Mouse (Mus musculus): Measurements from ENCODE around the gene Ip6k3. TPM values are rescaled to one million over a fixed set of nuclear protein-coding genes. Genes with fewer than 3 reads are reported as not detected.

Gene Ip6k3
- polyA plus RNA-seq, 1 experiment from 2014 or later, result 0.17 TPM

DNA sequence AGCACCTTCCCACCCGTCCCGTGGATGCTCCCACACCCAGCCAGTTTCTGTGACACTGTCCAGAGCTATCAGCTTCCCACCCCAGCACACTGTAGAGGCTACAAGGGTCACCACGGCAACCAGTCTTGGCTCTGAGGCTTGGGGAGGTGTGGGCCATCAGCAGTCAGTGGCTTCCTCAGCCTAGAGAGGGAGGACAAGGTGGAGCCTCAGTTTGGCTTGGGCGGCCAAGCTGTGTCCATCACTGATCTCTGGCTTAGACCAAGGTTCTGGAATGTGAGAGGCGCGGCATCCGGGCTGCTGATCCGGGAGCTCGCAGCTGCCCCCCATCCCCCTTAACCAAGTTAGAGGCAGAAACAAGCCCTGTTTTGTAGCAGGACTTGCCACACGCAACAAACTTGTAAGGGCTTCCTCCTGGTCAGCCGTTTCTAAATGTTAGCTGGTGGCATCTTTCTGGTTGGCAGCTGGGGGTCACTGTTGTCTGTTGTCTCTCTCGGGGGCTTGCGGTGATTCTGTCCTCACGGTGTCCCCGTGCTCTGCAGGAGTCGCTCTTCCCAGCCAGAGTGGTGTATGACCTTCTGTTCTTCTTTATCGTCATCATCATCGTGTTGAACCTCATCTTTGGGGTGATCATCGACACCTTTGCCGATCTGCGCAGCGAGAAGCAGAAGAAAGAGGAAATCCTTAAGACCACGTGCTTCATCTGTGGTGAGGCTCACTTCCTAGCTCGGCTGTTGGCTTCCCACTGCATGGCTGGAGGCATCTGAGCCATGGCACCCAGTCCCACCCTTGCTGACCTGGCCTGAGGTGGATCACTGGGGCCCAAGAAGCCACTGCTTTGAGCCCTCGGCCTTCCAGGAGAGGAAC is 48.7 kb downstream of the Ip6k3 start:
- Histone ChIP-seq H3K4me1 (peaks cover 20% of the 10 kb centered on the region), H3K27me3 (no peaks in the 10 kb centered on the region), H3K9me3 (no peaks in the 10 kb centered on the region), H3K4me2 (replicated peaks) (no peak overlapping the region), H3K9ac (replicated peaks) (no peak overlapping the region), H3K36me3 (0 out of 2 replicates have a peak, but pooled peaks cover 9% of the 10 kb centered on the region), H3K27ac (replicated peaks) (no peak overlapping the region), H3K4me3 (no peak overlapping the region)
- ATAC-seq (replicated peaks), result no peak
- WGBS, result 89% methylated on average over 25 of the region's 25 CpGs

DNA sequence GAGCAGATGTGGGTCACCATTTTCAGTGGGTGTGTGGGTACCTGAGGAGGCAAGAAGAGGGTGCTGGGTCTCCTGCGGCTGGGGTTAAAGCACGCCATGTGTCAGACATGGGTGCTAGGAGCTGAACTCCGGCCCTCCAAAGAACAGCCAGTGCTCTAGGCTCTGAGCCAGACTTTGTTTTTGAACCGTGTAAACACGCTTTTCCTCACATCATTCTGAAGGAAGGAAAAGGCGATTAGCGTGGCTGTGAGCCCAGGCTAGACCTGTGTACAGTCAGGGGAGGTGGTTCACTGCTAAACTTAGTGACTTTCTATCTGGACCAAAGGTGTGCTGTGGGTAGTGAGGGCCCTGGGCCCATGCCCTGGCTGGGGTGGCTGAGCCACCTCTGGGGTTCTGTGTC is 57.5 kb downstream of the Ip6k3 start:
- Histone ChIP-seq H3K27ac (replicated peaks) (no peak overlapping the region), H3K4me2 (replicated peaks) (no peak overlapping the region), H3K4me1 (no peaks in the 10 kb centered on the region), H3K9me3 (no peaks in the 10 kb centered on the region), H3K9ac (replicated peaks) (no peak overlapping the region), H3K27me3 (no peaks in the 10 kb centered on the region), H3K4me3 (no peak overlapping the region), H3K36me3 (no peaks in the 10 kb centered on the region)
- WGBS, result 84% methylated on average over 7 of the region's 7 CpGs
- ATAC-seq (replicated peaks), result no peak

DNA sequence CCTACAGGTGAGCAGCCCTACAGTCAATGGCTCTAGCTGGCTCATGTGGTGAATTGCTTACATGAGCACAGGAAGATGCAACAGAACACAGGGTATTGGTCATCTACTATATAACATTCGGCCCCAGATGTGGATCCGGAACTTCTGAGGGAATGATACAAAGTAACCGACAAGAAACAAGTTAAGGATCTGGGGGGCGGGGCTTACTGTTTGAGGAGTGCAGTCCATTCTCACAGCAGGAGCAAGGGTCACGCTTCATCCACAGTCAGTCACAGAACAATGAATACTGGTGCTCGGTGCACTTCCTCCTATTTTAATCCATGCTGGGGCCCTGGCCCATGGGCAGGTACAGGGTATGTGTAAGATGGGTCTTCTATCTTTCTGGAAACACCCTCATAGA is 59.7 kb downstream of the Ip6k3 start:
- WGBS, result 74% methylated on average over 6 of the region's 6 CpGs
- no peak overlapping the region for H3K4me2 ChIP-seq (replicated peaks)
- no peak overlapping the region for H3K9ac ChIP-seq (replicated peaks)
- no peaks in the 10 kb centered on the region for H3K36me3 ChIP-seq
- ATAC-seq (replicated peaks), result no peak
- H3K27me3 ChIP-seq, result no peaks in the 10 kb centered on the region
- H3K4me1 ChIP-seq, result no peaks in the 10 kb centered on the region
- no peak overlapping the region for H3K4me3 ChIP-seq
- no peak overlapping the region for H3K27ac ChIP-seq (replicated peaks)
- H3K9me3 ChIP-seq, result no peaks in the 10 kb centered on the region

- Histone ChIP-seq H3K4me1 (0 out of 2 replicates have a peak, but pooled peaks cover 3% of the 10 kb centered on the region), H3K27me3 (no peaks in the 10 kb centered on the region), H3K4me3 (no peak overlapping the region), H3K36me3 (no peaks in the 10 kb centered on the region), H3K27ac (replicated peaks) (no peak overlapping the region), H3K9me3 (no peaks in the 10 kb centered on the region), H3K4me2 (replicated peaks) (no peak overlapping the region), H3K9ac (replicated peaks) (no peak overlapping the region)
- WGBS, result 85% methylated on average over 9 of the region's 9 CpGs
- ATAC-seq (replicated peaks), result no peak
These were observed 60.9 kb downstream of the Ip6k3 start for GRCm38 (mm10) chr17:27106745-27107144.

GRCm38 (mm10) chr17:27105698-27106470 is 61.7 kb downstream of the Ip6k3 start:
- H3K9me3 ChIP-seq, result no peaks in the 10 kb centered on the region
- no peak overlapping the region for H3K4me2 ChIP-seq (replicated peaks)
- no peak overlapping the region for H3K27ac ChIP-seq (replicated peaks)
- no peak overlapping the region for H3K4me3 ChIP-seq
- H3K4me1 ChIP-seq, result 0 out of 2 replicates have a peak, but pooled peaks cover 3% of the 10 kb centered on the region
- no peaks in the 10 kb centered on the region for H3K27me3 ChIP-seq
- H3K36me3 ChIP-seq, result no peaks in the 10 kb centered on the region
- no peak for ATAC-seq (replicated peaks)
- 86% methylated on average over 15 of the region's 18 CpGs for WGBS
- H3K9ac ChIP-seq (replicated peaks), result no peak overlapping the region

- 0 out of 2 replicates have a peak, but pooled peaks cover 3% of the 10 kb centered on the region for H3K4me1 ChIP-seq
- H3K4me3 ChIP-seq, result no peak overlapping the region
- no peak for ATAC-seq (replicated peaks)
- H3K9me3 ChIP-seq, result no peaks in the 10 kb centered on the region
- 84% methylated on average over 5 of the region's 5 CpGs for WGBS
- H3K4me2 ChIP-seq (replicated peaks), result no peak overlapping the region
- no peak overlapping the region for H3K27ac ChIP-seq (replicated peaks)
- no peaks in the 10 kb centered on the region for H3K27me3 ChIP-seq
- H3K9ac ChIP-seq (replicated peaks), result no peak overlapping the region
- no peaks in the 10 kb centered on the region for H3K36me3 ChIP-seq
These were observed 65.9 kb downstream of the Ip6k3 start for GRCm38 (mm10) chr17:27101675-27102074.

- no peaks in the 10 kb centered on the region for H3K36me3 ChIP-seq
- no peak for ATAC-seq (replicated peaks)
These were observed 71.9 kb downstream of the Ip6k3 start for GRCm38 (mm10) chr17:27095690-27096089.

More at GRCm38 (mm10) chr17:27095690-27096089, 71.9 kb downstream of the Ip6k3 start:
- no peaks in the 10 kb centered on the region for H3K27me3 ChIP-seq
- WGBS, result 19% methylated on average over 13 of the region's 13 CpGs
- H3K9me3 ChIP-seq, result no peaks in the 10 kb centered on the region
- H3K4me3 ChIP-seq, result no peak overlapping the region
- H3K4me2 ChIP-seq (replicated peaks), result no peak overlapping the region
- H3K27ac ChIP-seq (replicated peaks), result no peak overlapping the region
- H3K9ac ChIP-seq (replicated peaks), result no peak overlapping the region
- H3K4me1 ChIP-seq, result no peaks in the 10 kb centered on the region

Other genes starting within 250 kb of the Ip6k3 start
- gene Phf1, start 234.7 kb downstream of the Ip6k3 start, polyA plus RNA-seq (2015; fragmentation: Nextera tagmentation; extraction: Ambion mirVana), result 17.2 and 18.3 TPM in 2 replicates
- 144 and 150 TPM in 2 replicates for gene Cuta, start 228.2 kb downstream of the Ip6k3 start, polyA plus RNA-seq (2015; fragmentation: Nextera tagmentation; extraction: Ambion mirVana)
- 6.5 and 7.3 TPM in 2 replicates for gene Syngap1, start 226.5 kb downstream of the Ip6k3 start, polyA plus RNA-seq (2015; fragmentation: Nextera tagmentation; extraction: Ambion mirVana)
- gene Zbtb9, start 194.6 kb downstream of the Ip6k3 start, polyA plus RNA-seq (2015; fragmentation: Nextera tagmentation; extraction: Ambion mirVana), result 15.8 and 17.2 TPM in 2 replicates
- 2.3 and 2.7 TPM in 2 replicates for gene Bak1, start 138.8 kb downstream of the Ip6k3 start, polyA plus RNA-seq (2015; fragmentation: Nextera tagmentation; extraction: Ambion mirVana)
- 0.43 and 0.46 TPM in 2 replicates for gene Itpr3, start 110.5 kb downstream of the Ip6k3 start, polyA plus RNA-seq (2015; fragmentation: Nextera tagmentation; extraction: Ambion mirVana)
- 278 and 295 TPM in 2 replicates for gene Uqcc2, start 33.9 kb downstream of the Ip6k3 start, polyA plus RNA-seq (2015; fragmentation: Nextera tagmentation; extraction: Ambion mirVana)
- gene Lemd2, start 36.7 kb upstream of the Ip6k3 start, polyA plus RNA-seq (2015; fragmentation: Nextera tagmentation; extraction: Ambion mirVana), result 22.3 and 23.2 TPM in 2 replicates